Mouse (Mus musculus) layer of hippocampus, adult 18-20 months (tissue): ENCODE results near the gene Scgb2b15. TPM values are rescaled to one million over a fixed set of nuclear protein-coding genes. Genes with fewer than 3 reads are reported as not detected.
"Not testable (repeated sequence)": the region's sequence is repeated elsewhere in the genome, so short reads cannot be mapped to it uniquely, and the experiment has no call there.

ENCODE experiments used
- DNase-seq, 2 experiments: peaks; one replicate each; pipeline ENCODE4 v3.0.0; 2022; ENCODE audit warnings: low spot score in 2 of 2
- long read RNA-seq: library from polyadenylated mRNA; stranded (forward); transcript quantifications from one replicate; pipeline ENCODE4 v2.0.0, GENCODE M21; 2021
- total RNA-seq, 2 experiments: library from RNA; stranded (reverse); gene quantifications; 2 replicates each; pipeline ENCODE4 v1.2.3; 2021

The Scgb2b15 gene
- total RNA-seq, result not detected
- long read RNA-seq, result 0 reads

DNA sequence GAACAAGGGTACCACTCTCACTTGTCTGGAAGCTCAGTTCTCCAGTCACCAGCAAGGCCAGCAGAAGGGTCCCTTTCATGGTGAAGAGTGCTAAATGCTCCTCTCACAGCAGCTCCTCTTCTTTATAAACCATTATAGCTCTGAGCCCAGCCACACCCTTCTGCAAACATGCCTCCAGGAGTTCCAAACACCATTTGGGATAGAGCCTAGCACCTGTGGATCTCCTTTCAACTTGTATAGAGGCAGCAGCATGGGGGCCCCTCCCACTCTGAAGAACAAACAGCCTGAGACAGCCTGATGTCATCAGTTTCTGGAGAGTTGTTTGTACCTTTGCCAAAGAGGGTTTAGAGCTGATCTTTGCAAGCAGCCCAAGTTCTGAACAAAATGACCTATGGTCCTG, at the start of gene Scgb2b15:
Gene Scgb2b15, minus strand, starts transcription at position 101 of the 400 bp plus-strand sequence.
- DNase-seq, result not testable (repeated sequence)

GRCm38 (mm10) chr7:32836254-32836653, 6.8 kb upstream of the Scgb2b15 start, which contains the start of gene Scgb1b15:
Gene Scgb1b15 (plus strand): TSS chr7:32836554.
- DNase-seq, result not testable (repeated sequence)

Other genes with a start within 250 kb of the Scgb2b15 start
- not detected for gene Scgb1b15, start 6.9 kb upstream of the Scgb2b15 start, total RNA-seq
- gene Scgb2b17, start 226.9 kb upstream of the Scgb2b15 start, total RNA-seq, result not detected
- gene Scgb1b17, start 233.8 kb upstream of the Scgb2b15 start, total RNA-seq, result not detected